Mouse (Mus musculus): ENCODE results near the gene Pigs. TPM values are rescaled to one million over a fixed set of nuclear protein-coding genes. Genes with fewer than 3 reads are reported as not detected.

Pigs gene
- polyA plus RNA-seq, 1 experiment = 85.9 TPM

GRCm38 (mm10) chr11:78374147-78374546 lies 45.9 kb downstream of the Pigs start:
- Histone ChIP-seq H3K27ac (ENCODE audit: insufficient read depth, low read depth, low read length) (no peak overlapping the region), H3K4me3 (ENCODE audit: insufficient read depth, low read length) (no peak overlapping the region), H3K4me1 (ENCODE audit: control insufficient read depth, insufficient read depth, low read length) (peaks cover 12% of the 10 kb centered on the region)
- no peak for TF ChIP-seq POLR2A (IDR thresholded peaks at IDR 0.05; ENCODE audit: borderline replicate concordance, low read depth, low read length)
- no peak for TF ChIP-seq CTCF (IDR thresholded peaks at IDR 0.05; ENCODE audit: low read depth, low read length)

- Histone ChIP-seq H3K4me3 (ENCODE audit: insufficient read depth, low read length) (no peak overlapping the region), H3K4me1 (ENCODE audit: control insufficient read depth, insufficient read depth, low read length) (peaks cover 26% of the 10 kb centered on the region), H3K27ac (ENCODE audit: insufficient read depth, low read depth, low read length) (no peak overlapping the region)
- TF ChIP-seq CTCF (IDR thresholded peaks at IDR 0.05; ENCODE audit: low read depth, low read length) = no peak
- TF ChIP-seq POLR2A (IDR thresholded peaks at IDR 0.05; ENCODE audit: borderline replicate concordance, low read depth, low read length) = no peak
Observed at GRCm38 (mm10) chr11:78377549-78378159, 49.4 kb downstream of the Pigs start.

- no peak overlapping the region for H3K27ac ChIP-seq (ENCODE audit: insufficient read depth, low read depth, low read length)
- H3K4me3 ChIP-seq (ENCODE audit: insufficient read depth, low read length) = no peak overlapping the region
- TF ChIP-seq POLR2A (IDR thresholded peaks at IDR 0.05; ENCODE audit: borderline replicate concordance, low read depth, low read length) (no peak), CTCF (IDR thresholded peaks at IDR 0.05; ENCODE audit: low read depth, low read length) (no peak)
- peaks cover 26% of the 10 kb centered on the region for H3K4me1 ChIP-seq (ENCODE audit: control insufficient read depth, insufficient read depth, low read length)
Observed at GRCm38 (mm10) chr11:78380351-78380750, 52.1 kb downstream of the Pigs start.

- Histone ChIP-seq H3K27ac (ENCODE audit: insufficient read depth, low read depth, low read length) (no peak overlapping the region), H3K4me3 (ENCODE audit: insufficient read depth, low read length) (no peak overlapping the region), H3K4me1 (ENCODE audit: control insufficient read depth, insufficient read depth, low read length) (peaks cover 20% of the 10 kb centered on the region)
- TF ChIP-seq POLR2A (IDR thresholded peaks at IDR 0.05; ENCODE audit: borderline replicate concordance, low read depth, low read length) (no peak), CTCF (IDR thresholded peaks at IDR 0.05; ENCODE audit: low read depth, low read length) (no peak)
Observed at GRCm38 (mm10) chr11:78380996-78381395, 52.8 kb downstream of the Pigs start.

GRCm38 (mm10) chr11:78382286-78382685 lies 54.1 kb downstream of the Pigs start:
- Histone ChIP-seq H3K4me3 (ENCODE audit: insufficient read depth, low read length) (no peak overlapping the region), H3K4me1 (ENCODE audit: control insufficient read depth, insufficient read depth, low read length) (peaks cover 18% of the 10 kb centered on the region)
- TF ChIP-seq CTCF (IDR thresholded peaks at IDR 0.05; ENCODE audit: low read depth, low read length) (no peak), POLR2A (IDR thresholded peaks at IDR 0.05; ENCODE audit: borderline replicate concordance, low read depth, low read length) (no peak)

GRCm38 (mm10) chr11:78382701-78383100 lies 54.5 kb downstream of the Pigs start:
- TF ChIP-seq CTCF (IDR thresholded peaks at IDR 0.05; ENCODE audit: low read depth, low read length) (no peak), POLR2A (IDR thresholded peaks at IDR 0.05; ENCODE audit: borderline replicate concordance, low read depth, low read length) (no peak)
- no peak overlapping the region for H3K4me3 ChIP-seq (ENCODE audit: insufficient read depth, low read length)
- H3K27ac ChIP-seq (ENCODE audit: insufficient read depth, low read depth, low read length) = no peak overlapping the region
- peaks cover 18% of the 10 kb centered on the region for H3K4me1 ChIP-seq (ENCODE audit: control insufficient read depth, insufficient read depth, low read length)

More at GRCm38 (mm10) chr11:78382286-78382685, 54.1 kb downstream of the Pigs start:
- no peak overlapping the region for H3K27ac ChIP-seq (ENCODE audit: insufficient read depth, low read depth, low read length)

- H3K4me3 ChIP-seq (ENCODE audit: insufficient read depth, low read length) = no peak overlapping the region
- no peak overlapping the region for H3K27ac ChIP-seq (ENCODE audit: insufficient read depth, low read depth, low read length)
- TF ChIP-seq CTCF (IDR thresholded peaks at IDR 0.05; ENCODE audit: low read depth, low read length) (no peak), POLR2A (IDR thresholded peaks at IDR 0.05; ENCODE audit: borderline replicate concordance, low read depth, low read length) (no peak)
- H3K4me1 ChIP-seq (ENCODE audit: control insufficient read depth, insufficient read depth, low read length) = peaks cover 18% of the 10 kb centered on the region
Observed at GRCm38 (mm10) chr11:78385776-78386175, 57.6 kb downstream of the Pigs start.

- TF ChIP-seq CTCF (IDR thresholded peaks at IDR 0.05; ENCODE audit: low read depth, low read length) (no peak), POLR2A (IDR thresholded peaks at IDR 0.05; ENCODE audit: borderline replicate concordance, low read depth, low read length) (no peak)
- no peak within 1 kb of the TSS for H3K27ac ChIP-seq (ENCODE audit: insufficient read depth, low read depth, low read length)
- H3K4me1 ChIP-seq (ENCODE audit: control insufficient read depth, insufficient read depth, low read length) = peaks cover 13% of the 10 kb centered on the region
- no peak within 1 kb of the TSS for H3K4me3 ChIP-seq (ENCODE audit: insufficient read depth, low read length)
Observed at GRCm38 (mm10) chr11:78386508-78387043, 58.4 kb downstream of the Pigs start, which contains the start of gene Foxn1. Foxn1 (minus strand) TSS chr11:78386558.

Other genes starting within 250 kb of the Pigs start
- gene Eral1, start 248.0 kb upstream of the Pigs start, polyA plus RNA-seq (2012; ENCODE audit: insufficient read depth, insufficient read length, missing spikeins) = 18.4 and 19.5 TPM in 2 replicates
- gene Fam222b, start 233.8 kb upstream of the Pigs start, polyA plus RNA-seq (2012; ENCODE audit: insufficient read depth, insufficient read length, missing spikeins) = 9.7 and 11.4 TPM in 2 replicates
- gene Traf4, start 162.8 kb upstream of the Pigs start, polyA plus RNA-seq (2012; ENCODE audit: insufficient read depth, insufficient read length, missing spikeins) = 0.68 TPM in 1 of 2 replicates, not detected in the other
- 4.8 and 5.2 TPM in 2 replicates for gene Nek8, start 151.7 kb upstream of the Pigs start, polyA plus RNA-seq (2012; ENCODE audit: insufficient read depth, insufficient read length, missing spikeins)
- 2.2 and 2.5 TPM in 2 replicates for gene Tlcd1, start 151.7 kb upstream of the Pigs start, polyA plus RNA-seq (2012; ENCODE audit: insufficient read depth, insufficient read length, missing spikeins)
- 867 and 1,013 TPM in 2 replicates for gene Rpl23a, start 144.8 kb upstream of the Pigs start, polyA plus RNA-seq (2012; ENCODE audit: insufficient read depth, insufficient read length, missing spikeins)
- gene Rab34, start 140.0 kb upstream of the Pigs start, polyA plus RNA-seq (2012; ENCODE audit: insufficient read depth, insufficient read length, missing spikeins) = 28.8 and 30.5 TPM in 2 replicates
- gene Proca1, start 135.0 kb upstream of the Pigs start, polyA plus RNA-seq (2012; ENCODE audit: insufficient read depth, insufficient read length, missing spikeins) = 0.92 TPM in 1 of 2 replicates, not detected in the other
- gene Sdf2, start 82.7 kb upstream of the Pigs start, polyA plus RNA-seq (2012; ENCODE audit: insufficient read depth, insufficient read length, missing spikeins) = 83.1 and 103 TPM in 2 replicates
- 33.6 and 39.1 TPM in 2 replicates for gene Supt6, start 82.4 kb upstream of the Pigs start, polyA plus RNA-seq (2012; ENCODE audit: insufficient read depth, insufficient read length, missing spikeins)
- 168 and 187 TPM in 2 replicates for gene 2610507B11Rik, start 66.7 kb upstream of the Pigs start, polyA plus RNA-seq (2012; ENCODE audit: insufficient read depth, insufficient read length, missing spikeins)
- gene BC030499, start 37.6 kb upstream of the Pigs start, polyA plus RNA-seq (2012; ENCODE audit: insufficient read depth, insufficient read length, missing spikeins) = 3.5 and 4.4 TPM in 2 replicates
- gene Spag5, start 26.9 kb upstream of the Pigs start, polyA plus RNA-seq (2012; ENCODE audit: insufficient read depth, insufficient read length, missing spikeins) = 19.3 and 28.1 TPM in 2 replicates
- 21.9 and 31.0 TPM in 2 replicates for gene Aldoc, start 5.4 kb upstream of the Pigs start, polyA plus RNA-seq (2012; ENCODE audit: insufficient read depth, insufficient read length, missing spikeins)
- 35.5 and 38.5 TPM in 2 replicates for gene Unc119, start 15.1 kb downstream of the Pigs start, polyA plus RNA-seq (2012; ENCODE audit: insufficient read depth, insufficient read length, missing spikeins)
- gene Foxn1, start 58.1 kb downstream of the Pigs start, polyA plus RNA-seq (2012; ENCODE audit: insufficient read depth, insufficient read length, missing spikeins) = not detected in 2 replicates
- gene Slc13a2, start 93.8 kb downstream of the Pigs start, polyA plus RNA-seq (2012; ENCODE audit: insufficient read depth, insufficient read length, missing spikeins) = 0.99 and 1.2 TPM in 2 replicates
- gene Slc46a1, start 137.3 kb downstream of the Pigs start, polyA plus RNA-seq (2012; ENCODE audit: insufficient read depth, insufficient read length, missing spikeins) = 9.1 and 9.7 TPM in 2 replicates
- 1.5 and 2.0 TPM in 2 replicates for gene Sarm1, start 169.3 kb downstream of the Pigs start, polyA plus RNA-seq (2012; ENCODE audit: insufficient read depth, insufficient read length, missing spikeins)
- gene Vtn, start 170.7 kb downstream of the Pigs start, polyA plus RNA-seq (2012; ENCODE audit: insufficient read depth, insufficient read length, missing spikeins) = not detected in 2 replicates
- gene Sebox, start 175.0 kb downstream of the Pigs start, polyA plus RNA-seq (2012; ENCODE audit: insufficient read depth, insufficient read length, missing spikeins) = not detected in 2 replicates
- 21.9 TPM in 2 replicates for gene Tmem199, start 183.8 kb downstream of the Pigs start, polyA plus RNA-seq (2012; ENCODE audit: insufficient read depth, insufficient read length, missing spikeins)
- gene Poldip2, start 183.8 kb downstream of the Pigs start, polyA plus RNA-seq (2012; ENCODE audit: insufficient read depth, insufficient read length, missing spikeins) = 26.1 and 27.0 TPM in 2 replicates
- 30.4 and 32.3 TPM in 2 replicates for gene Tnfaip1, start 207.9 kb downstream of the Pigs start, polyA plus RNA-seq (2012; ENCODE audit: insufficient read depth, insufficient read length, missing spikeins)
- 42.2 and 46.8 TPM in 2 replicates for gene Ift20, start 207.9 kb downstream of the Pigs start, polyA plus RNA-seq (2012; ENCODE audit: insufficient read depth, insufficient read length, missing spikeins)
- gene Tmem97, start 222.4 kb downstream of the Pigs start, polyA plus RNA-seq (2012; ENCODE audit: insufficient read depth, insufficient read length, missing spikeins) = 28.5 and 29.2 TPM in 2 replicates

Measured in bone marrow macrophage, adult 2 months (primary cell).